Mouse (Mus musculus): ENCODE results near the gene Asb18.

Gene Asb18

DNA sequence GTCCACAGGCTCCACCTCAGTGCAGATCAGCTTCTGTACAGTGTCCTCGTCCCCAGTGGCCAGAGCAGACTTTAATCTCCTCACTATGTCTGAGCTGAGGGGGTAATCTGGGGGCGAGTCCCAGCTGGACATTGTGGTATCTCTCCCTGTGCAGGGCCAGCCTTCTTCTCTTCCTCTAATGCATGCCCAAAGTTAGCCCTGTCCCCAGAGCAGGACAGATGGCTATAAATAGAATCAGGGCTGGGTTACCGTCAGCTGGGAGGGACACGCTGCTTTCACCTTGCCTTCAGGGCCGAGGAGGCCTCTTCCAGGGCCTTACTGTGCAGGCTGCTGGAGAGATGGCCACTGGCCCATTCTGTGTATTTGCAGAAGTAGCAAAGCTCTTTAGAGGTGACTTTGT is at the start of gene Asb18:
Asb18 (minus strand) TSS at position 221 of the 400 bp plus-strand sequence.
- peak; percentile 95 for DNase-seq

GRCm38 (mm10) chr1:90060599-90060998 is 46.1 kb upstream of the Asb18 start:
- DNase-seq, result no peak

- DNase-seq, result no peak
Observed at GRCm38 (mm10) chr1:90060054-90060453, 45.6 kb upstream of the Asb18 start.

DNA sequence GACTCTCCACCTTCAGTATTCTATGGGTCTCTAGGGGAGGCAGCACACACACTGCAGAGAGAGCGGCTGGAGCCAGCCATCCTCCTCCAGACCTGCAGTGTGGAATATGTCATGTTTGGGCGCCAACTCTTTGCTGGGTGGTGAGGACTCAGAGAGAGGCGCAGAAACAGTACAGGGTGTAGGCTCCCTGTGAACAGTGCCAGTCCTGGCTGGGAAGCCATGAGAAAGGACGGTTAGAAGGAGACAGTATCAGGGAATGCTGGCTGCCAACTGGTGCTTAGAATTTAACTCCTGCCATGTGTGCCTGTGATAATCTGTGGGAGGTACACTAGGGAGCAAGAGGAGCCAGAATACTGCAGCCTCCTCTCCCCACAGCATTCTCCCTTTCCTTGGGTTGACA is 40.5 kb upstream of the Asb18 start:
- DNase-seq, result no peak

DNA sequence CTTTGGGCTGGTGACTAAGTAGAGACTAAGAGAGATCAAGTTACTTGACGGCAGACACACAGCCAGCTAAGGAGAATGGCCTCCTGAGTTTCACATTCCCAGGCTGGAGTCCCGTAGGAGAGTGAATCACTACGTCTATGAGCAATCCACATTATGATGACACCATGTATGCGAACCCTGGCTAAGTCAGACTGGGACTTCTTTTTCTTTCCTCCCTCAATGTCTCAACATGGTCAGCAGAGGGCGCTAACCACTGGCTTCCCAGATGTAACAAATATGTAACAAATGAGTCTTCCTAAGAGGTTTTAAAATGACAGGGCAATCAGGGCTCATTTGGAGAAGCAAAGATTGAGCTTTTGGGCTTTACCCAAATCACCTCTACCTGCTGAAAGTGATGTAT is 36.9 kb upstream of the Asb18 start:
- DNase-seq, result no peak

GRCm38 (mm10) chr1:90050046-90050739 is 35.7 kb upstream of the Asb18 start:
- no peak for DNase-seq

DNA sequence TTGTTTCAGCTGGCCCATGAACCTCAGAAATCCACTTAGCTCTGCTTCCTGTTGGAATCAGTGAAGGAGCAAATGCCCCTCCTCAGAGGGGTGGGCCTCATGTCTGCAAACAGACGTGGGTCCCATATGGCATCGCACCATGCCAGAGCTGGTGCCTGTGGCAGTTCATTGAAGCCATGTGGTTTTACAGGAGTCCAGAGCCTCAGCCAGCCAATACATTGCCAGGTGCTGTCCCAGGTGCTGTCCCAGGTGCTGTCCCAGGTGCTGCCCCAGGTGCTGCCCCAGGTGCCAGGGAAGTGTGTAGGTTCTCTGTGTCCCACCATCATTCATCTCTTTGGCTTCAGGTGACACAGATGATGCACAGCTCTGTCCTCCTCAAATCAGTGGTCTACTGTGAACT is 13.8 kb upstream of the Asb18 start:
- no peak for DNase-seq

DNA sequence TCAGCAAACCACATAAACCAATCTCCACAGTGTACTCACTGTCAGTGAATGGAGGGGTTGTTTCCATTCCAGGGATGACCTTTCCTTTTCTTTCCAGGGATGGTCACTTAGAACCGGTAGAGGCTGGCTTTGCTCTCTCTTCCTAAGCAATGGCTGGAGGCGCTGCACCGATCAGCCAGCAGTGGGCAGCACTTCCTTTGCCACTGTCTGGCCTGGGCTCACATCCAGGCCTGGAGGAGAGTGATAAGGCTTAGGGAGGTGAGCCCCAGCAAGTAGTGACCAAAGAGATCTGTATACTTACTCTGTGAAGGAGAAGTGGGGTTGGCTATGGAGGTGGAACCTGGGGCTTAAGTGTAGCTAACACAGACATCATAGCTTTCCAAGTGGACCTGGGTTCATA is 12.5 kb upstream of the Asb18 start:
- no peak for DNase-seq

GRCm38 (mm10) chr1:90020336-90020735 is 5.9 kb upstream of the Asb18 start:
- no peak for DNase-seq

GRCm38 (mm10) chr1:90018071-90018470 is 3.6 kb upstream of the Asb18 start:
- no peak for DNase-seq

- peak; percentile 83 for DNase-seq
Observed at GRCm38 (mm10) chr1:90013273-90013672, 1.2 kb downstream of the Asb18 start.

DNA sequence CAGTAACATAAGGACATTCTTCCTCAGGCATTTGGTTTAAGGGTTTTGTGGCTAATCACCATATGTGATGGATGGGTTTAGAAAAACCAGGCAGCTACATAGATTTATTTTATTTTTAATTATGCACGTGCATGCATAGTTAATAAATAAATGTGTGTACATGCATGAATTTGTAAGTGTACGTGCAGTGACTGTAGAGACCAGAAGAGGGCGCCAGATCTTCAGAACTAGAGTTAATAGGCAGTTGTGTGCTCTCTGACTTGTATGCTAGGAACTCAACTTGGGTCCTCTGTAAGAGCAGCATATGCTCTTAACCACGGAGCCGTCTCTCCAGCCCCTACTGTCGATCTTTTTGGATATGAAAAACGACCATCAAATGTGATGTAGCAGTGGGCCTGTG is 1.6 kb downstream of the Asb18 start:
- DNase-seq, result no peak

- DNase-seq, result peak; percentile 75
Observed at GRCm38 (mm10) chr1:90012168-90012567, 2.3 kb downstream of the Asb18 start.

DNA sequence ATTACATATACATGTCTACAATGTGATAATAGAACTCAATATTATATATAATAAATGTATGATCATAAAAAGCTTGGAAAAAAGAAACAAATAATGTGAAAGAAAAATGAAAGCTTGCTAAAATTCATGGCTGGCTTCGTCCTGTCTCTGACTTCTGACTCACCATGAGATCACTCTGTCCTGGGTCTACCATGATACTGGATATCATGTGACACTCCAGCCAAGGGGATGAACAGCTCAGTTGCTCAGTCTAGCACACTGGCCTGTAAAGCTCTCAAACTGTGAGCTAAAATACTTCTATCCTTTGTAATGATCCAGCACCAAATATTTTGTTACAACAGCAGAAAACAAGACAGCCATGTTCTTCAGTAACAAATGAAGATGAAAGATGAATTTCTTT is 4.4 kb downstream of the Asb18 start:
- no peak for DNase-seq

GRCm38 (mm10) chr1:90009188-90009587 is 5.3 kb downstream of the Asb18 start:
- peak; percentile 74 for DNase-seq

DNA sequence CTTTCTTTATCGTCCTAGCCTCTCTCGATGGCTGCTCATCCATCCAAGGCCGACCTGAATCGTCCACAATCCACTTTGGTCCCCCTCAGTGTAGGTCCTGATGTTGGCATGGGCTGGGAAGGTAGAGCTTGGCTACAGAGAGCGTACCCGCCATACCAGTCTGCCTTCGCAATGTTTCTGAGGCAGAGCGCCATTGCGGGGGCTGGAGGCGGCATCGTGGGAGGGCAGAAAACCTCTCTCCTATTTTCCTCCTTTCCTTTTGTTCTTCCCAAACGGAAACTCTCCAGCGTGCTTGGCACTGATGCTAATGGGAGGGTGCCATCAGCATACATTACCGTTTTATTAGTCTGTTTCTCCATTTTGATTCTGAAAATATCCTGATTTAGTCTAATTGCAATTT is 7.8 kb downstream of the Asb18 start:
- peak; percentile 76 for DNase-seq

DNA sequence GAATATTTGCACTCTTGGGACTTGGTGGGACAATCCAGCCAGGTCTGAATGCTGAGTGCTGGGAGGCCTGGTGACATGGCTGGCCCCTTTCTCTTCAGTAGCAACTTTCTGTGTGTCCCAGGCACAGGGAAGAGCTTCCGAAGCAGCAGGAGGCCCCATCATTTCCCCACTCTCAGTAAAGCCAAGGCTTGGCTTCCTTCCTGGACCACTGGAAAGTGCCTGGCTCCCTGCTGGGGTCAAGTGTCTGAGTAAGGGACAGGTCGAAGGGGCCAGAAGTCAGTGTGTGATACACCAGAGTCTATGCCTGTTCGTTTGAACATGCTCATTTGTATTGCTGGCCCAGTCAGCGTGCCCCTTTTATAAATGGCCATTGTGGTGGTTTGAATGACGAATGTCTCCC is 13.5 kb downstream of the Asb18 start:
- DNase-seq, result peak; percentile 80

GRCm38 (mm10) chr1:89999858-90000257 is 14.6 kb downstream of the Asb18 start:
- DNase-seq, result peak; percentile 96

DNA sequence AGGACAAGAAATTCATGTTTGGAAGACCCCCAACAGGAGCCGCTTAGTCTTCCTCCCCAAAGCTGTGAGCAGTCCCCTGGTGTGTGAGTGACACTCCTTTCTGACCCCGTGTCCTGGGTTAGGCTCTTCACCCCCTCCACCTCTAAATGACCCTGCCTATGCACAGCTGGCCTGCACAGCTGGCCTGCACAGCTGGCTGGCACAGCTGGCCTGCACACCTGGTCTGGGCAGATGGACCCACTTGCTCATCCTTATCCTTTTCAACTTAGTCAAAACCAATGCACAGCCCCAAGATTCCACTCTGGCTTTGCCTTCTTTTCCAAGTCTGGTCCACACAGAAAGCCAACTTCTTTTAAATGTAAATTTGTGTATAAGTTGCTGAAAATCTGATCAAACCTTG is 15.8 kb downstream of the Asb18 start:
- peak; percentile 48 for DNase-seq

- peak; percentile 95 for DNase-seq
Observed at GRCm38 (mm10) chr1:89998076-89998475, 16.4 kb downstream of the Asb18 start.

GRCm38 (mm10) chr1:89992256-89992655 is 22.2 kb downstream of the Asb18 start:
- DNase-seq, result peak; percentile 65

DNA sequence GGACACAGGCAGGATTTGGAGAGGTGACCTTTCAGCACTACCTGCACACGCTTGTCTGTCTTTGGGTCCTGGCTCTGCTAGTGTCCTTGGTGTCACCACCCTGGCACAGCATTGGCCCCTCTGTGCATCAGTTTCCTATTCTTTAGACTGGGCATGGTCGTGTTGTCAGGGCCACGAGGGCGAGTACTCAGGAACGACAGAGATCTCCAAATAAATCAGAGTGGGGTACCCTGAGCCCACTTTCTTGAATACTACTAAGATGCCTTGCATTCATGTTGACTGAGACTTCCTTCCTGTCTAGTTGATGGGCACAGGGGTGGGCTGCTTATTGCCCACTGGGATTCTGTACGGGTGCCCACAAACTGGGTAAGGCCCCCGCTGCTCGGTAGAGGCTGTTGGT is 37.2 kb downstream of the Asb18 start:
- peak; percentile 58 for DNase-seq

- peak; percentile 28 for DNase-seq
Observed at GRCm38 (mm10) chr1:89976411-89976810, 38.1 kb downstream of the Asb18 start.

- peak; percentile 41 for DNase-seq
Observed at GRCm38 (mm10) chr1:89974541-89974940, 39.9 kb downstream of the Asb18 start.

DNA sequence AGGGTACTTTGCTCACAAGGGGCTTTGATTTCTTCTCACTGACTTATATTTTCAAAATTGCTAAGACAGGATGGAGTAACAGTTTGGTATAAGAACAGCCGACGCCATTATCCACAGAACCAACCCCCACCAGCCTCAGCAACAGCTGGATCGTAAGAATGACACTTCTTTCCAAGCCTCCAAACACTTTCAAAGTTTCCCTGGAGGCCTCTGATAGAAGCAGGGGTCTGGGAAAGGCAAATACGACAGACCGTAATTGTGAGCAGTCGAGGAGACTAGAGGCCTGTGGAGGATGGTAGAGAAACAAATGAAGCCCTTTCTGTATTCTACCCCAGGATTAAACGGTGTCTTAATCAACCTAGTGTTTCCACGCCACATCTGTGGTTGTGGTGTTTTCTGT is 42.6 kb downstream of the Asb18 start:
- DNase-seq, result peak; percentile 77
